Mouse (Mus musculus) T-helper 2 cell (primary cell): ENCODE results near the gene Ccdc106.
"Not testable (repeated sequence)": the region's sequence is repeated elsewhere in the genome, so short reads cannot be mapped to it uniquely, and the experiment has no call there.

Experiments used
- in situ Hi-C: fragments of 300-600 bp; cut with MboI, MseI; formaldehyde crosslinking; loops from one replicate; pipeline ENCODE4 v1.15.1; 2025; ENCODE audit warnings: high pct_unique_total_duplicates

Ccdc106 gene

GRCm38 (mm10) chr7:5020000-5020681 is at the start of gene Ccdc106, which contains the start of gene Zfp865:
Gene Ccdc106 (plus strand): TSS chr7:5020553.
Gene Zfp865 (plus strand): TSS chr7:5020376.
- in situ Hi-C loops = loop anchor here (5.0 kb wide), 1 partner anchor 32 kb away; the partner anchor contains the start of gene Zfp580

DNA sequence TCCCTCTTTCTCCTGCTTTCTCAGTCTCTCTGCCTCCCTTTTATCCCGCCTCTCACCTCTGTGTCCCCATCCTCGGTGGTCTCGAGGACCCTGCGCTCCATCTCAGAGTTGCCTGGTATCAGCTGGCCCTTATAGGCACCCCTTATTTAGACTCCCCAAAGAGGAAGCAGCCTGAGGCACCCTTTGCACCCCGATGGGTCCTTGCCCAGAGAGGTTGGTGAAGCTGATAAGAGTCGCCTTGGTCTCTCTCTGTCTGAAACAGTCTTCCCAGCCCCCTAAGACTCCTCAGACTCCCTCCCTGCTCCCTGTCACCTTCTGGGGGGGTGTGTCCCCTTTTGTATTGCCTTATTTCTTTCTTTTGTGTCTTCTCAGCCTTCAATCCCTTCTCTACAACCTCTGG is 49.3 kb upstream of the Ccdc106 start, which contains the start of gene Sbk3:
Gene Sbk3, minus strand, starts transcription at position 101 of the 400 bp plus-strand sequence.
- in situ Hi-C loops = no loop called here

- in situ Hi-C loops = no loop called here
Measured at GRCm38 (mm10) chr7:4971710-4972109, 48.6 kb upstream of the Ccdc106 start.

- in situ Hi-C loops = no loop called here
Measured at GRCm38 (mm10) chr7:4972321-4973047, 47.9 kb upstream of the Ccdc106 start.

GRCm38 (mm10) chr7:4975455-4975854 is 44.9 kb upstream of the Ccdc106 start:
- in situ Hi-C loops = no loop called here

GRCm38 (mm10) chr7:4976832-4977231 is 43.5 kb upstream of the Ccdc106 start:
- in situ Hi-C loops = no loop called here

DNA sequence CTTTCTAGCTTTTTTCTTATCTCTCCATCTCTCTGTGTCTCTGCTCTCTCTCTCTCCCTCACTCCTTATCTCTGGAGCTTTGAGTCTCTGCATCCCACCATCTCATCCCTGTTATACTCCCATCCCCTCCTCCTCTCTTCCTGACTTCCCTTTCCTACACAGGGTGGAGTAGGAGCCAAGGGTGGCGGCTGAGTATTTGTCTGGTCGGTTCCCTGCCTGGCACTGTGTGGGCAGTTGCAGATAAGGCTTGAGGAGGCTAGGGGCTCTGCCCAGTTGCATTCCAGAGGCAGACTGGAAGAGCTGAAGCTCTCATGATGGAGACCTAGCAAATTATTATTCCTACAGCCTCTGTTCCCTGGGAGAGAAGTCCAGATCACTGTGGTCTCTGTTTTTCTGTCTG is 32.1 kb upstream of the Ccdc106 start:
- in situ Hi-C loops = no loop called here

DNA sequence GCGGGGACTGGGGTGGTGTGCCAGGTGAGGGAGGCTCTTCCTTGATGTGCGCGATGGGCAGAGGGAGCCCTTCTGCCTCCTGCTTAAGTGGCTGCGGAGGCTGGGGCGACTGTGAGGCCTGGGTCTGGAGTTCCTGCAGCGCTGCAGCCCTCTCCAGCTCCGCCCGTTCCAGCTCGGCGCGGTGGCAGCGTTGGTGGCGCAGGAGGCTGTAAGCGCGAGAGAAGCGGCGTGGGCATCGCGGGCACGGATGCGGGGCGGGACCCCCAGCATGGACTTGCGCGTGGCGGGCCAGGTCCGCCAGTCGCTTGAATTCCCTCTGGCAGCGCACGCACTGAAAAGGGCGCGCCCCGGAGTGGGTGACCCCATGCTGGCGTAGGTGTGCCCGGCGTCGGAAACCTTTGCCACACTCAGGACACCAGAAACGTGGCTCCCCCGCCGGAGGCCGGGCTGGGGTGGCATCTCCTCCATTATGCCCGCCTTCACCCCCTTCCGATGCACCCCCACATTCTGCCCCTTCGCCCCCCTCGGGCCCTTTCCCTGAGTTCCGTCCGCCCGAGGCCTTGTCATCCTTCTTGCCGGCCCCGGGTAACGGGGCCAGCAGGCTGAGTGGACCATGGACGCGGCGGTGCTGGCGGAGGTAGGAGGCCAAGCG is 26.9 kb upstream of the Ccdc106 start:
- in situ Hi-C loops = loop anchor here (10.0 kb wide), 1 partner anchor 461 kb away; the partner anchor contains the start of gene Vmn1r59

DNA sequence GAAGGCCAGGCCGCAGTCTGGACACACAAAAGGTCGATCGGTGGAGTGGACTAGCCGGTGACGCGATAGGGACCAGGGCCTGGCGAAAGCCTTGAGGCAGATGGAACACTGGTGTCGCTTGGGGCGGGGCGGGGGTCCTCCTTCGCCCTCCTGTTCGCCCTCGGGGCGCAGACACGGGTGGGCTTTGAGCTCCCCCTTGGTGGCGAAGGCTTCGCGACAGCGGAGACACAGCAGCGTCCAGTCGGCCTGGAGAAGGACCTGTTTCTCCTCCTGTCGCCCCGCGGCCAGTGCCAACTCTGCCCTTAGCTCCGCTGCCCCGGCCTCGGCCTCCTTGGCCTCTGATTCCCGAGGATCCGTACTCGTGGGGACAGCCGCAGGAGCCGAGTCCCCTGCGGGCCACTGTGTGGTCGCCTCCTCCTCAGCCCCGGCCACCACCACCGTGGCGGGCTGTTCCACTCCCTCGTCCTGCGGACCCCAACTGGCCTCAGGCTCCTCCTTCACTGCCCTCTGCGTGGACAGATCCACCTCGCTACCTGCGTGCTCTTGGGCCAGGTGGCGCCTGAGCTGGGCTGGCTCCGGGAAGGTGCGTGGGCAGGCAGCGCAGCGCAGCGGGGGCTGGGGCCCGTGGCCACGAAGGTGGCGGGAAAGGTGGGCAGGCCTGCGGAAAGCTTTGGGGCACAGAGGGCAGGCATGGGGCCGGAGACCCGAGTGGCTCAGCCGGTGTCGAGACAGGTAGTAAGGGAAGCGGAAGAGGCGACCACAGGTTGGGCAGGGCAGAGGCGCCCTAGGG is 26.2 kb upstream of the Ccdc106 start:
- in situ Hi-C loops = loop anchor here (10.0 kb wide), 1 partner anchor 461 kb away; the partner anchor contains the start of gene Vmn1r59

GRCm38 (mm10) chr7:4995268-4996002 is 24.9 kb upstream of the Ccdc106 start:
- in situ Hi-C loops = loop anchor here (10.0 kb wide), 1 partner anchor 459 kb away; the partner anchor contains the start of gene Vmn1r59

DNA sequence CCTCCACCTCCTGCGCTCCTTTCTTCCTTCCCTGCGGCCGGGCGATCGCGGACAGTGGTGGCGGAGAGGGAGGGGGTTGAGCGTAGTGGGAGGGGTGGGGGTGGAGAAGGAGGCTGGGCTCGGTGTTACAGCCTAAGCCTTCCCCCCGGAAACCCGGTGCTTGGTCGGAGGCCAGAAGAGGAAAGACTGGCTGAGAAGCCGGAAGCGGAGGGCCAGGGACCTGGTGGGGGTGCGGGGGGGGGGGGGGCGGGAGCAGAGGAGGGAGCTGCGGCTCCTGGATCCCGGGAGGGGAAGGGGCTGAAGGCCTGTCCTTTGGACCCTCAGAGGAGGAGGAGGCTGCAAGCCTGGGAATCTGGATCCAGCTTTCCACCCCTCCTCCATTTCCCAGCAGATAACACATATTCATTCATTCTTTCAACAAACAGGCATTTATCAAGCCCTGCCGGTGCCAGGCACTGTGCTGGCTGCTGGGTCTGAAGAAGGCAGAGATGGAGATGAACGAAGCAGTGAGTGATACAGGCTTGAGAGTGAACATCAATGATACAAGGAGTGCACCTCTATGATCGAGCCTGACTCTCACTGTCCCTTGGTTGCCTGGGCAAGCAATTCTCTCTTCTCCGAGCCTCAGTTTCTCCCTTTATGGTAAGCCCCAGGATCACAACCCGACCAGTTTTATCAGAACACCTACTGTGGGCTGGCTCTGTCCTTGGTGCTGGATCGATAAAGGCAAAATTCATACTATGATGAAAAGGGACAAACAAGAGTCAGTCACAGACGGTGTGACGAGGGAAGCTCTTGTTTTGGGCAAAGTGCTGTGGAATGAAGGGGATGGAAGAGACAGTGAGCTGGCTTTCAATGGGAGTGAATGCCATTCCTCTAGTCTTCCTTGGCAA is 24.1 kb upstream of the Ccdc106 start, which contains the start of gene Zfp579:
Gene Zfp579, minus strand, starts transcription at position 156 of the 893 bp plus-strand sequence.
- in situ Hi-C loops = loop anchor here (10.0 kb wide), 1 partner anchor 459 kb away; the partner anchor contains the start of gene Vmn1r59

DNA sequence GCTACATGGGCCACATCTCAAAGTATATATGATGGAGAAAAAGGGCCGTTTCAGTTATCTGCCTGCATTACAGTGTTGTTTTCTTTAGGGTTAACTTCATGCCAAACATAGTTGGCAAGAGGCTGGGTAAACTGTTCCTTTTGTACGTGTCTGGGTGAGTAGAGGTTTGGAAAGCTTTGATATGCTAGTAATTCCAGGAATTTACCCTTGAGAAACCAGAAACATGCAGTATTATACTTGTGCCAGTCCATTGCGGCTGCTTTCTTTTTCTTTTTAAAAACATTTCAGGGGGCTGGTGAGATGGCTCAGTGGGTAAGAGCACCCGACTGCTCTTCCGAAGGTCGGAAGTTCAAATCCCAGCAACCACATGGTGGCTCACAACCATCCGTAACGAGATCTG is 23.4 kb upstream of the Ccdc106 start:
- in situ Hi-C loops = loop anchor here (10.0 kb wide), 1 partner anchor 458 kb away; the partner anchor contains the start of gene Vmn1r59

DNA sequence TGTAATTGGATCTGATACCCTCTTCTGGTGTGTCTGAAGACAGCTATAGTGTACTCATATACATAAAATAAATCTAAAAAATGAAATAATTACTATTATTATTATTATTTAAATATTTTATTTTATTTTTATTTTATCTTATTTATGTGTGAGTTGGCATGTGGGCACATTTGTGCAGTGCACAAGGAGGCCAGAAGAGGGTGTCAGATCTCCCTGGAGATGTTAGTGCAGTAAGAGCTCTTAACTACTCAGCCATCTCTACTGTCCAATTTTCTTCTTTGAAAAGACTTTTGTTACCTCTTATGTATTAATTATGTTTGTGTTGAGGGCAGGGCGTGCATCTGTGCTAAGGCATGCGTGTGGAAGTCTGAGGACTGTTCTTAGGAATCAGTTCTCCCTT is 20.5 kb upstream of the Ccdc106 start:
- in situ Hi-C loops = loop anchor here (10.0 kb wide), 1 partner anchor 455 kb away; the partner anchor contains the start of gene Vmn1r59

- in situ Hi-C loops = not testable (repeated sequence)
Measured at GRCm38 (mm10) chr7:5002876-5003275, 17.5 kb upstream of the Ccdc106 start.

DNA sequence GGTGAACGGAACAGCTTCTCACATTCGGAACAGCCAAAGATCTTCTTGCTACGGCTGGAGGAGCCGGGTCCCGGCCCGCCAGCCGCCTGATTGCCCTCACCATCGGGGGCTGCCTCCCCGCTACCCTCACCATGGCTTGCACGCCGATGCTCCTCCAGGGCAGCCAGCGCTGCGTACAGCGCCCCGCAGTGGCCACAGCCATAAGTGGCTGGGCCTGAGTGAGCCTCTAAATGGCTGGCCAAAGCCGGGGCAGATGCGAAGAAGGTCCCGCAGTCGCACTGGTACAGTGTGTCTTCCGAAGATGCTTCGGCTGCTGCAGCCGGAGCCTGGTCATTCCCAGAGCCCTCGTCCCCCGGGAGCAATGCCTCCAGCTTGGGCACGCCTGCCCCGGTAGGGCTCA is 12.1 kb upstream of the Ccdc106 start:
- in situ Hi-C loops = no loop called here

DNA sequence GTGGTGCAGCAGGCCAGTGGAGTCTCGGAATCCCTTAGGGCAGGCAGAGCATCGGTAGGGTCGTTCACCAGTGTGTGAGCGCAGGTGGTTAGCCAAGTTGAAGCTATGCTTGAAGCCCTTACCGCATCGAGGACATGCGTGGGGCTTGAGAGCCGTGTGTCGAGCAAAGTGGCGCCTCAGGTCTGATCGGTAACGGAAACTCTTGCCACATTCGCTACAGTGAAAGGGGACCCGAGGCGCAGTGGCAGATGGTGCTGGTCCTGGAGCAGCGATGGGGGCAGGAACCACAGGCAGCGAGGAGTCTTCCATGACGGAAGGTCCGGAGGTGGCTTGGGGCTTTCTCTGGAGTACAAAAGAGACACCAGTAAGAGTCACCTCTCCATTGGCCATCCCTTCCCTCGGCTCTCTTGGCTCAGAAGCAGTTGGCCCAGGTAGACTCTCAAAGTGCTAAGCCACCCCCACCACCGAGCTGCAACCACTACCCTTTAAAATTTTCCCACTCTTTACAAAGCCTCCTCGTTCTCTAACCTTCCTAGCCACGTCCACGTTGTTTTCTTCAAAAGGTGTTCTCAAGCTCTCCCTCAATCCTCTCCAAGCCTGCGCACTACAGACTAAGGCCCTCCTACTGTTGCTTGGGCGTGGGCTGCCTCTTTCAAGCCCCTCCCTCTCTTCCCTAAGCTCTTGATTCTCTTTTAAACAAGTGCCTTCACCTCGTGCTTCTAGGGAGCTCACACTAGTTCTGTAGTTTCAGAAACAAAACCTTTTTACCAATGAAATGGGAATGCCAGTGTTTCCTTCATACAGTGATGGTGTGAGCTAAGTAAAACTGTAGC is 7.5 kb upstream of the Ccdc106 start:
- in situ Hi-C loops = no loop called here

- in situ Hi-C loops = loop anchor here (5.0 kb wide), 1 partner anchor 38 kb away; the partner anchor contains the start of gene Zfp580
Measured at GRCm38 (mm10) chr7:5014251-5015117, 5.9 kb upstream of the Ccdc106 start, which contains the start of the genes Zfp524 and Fiz1. Gene Zfp524 (plus strand): TSS chr7:5014415. Gene Fiz1 (minus strand): TSS chr7:5014697.
